Mouse (Mus musculus): ENCODE results near the gene Sgf29. TPM values are rescaled to one million over a fixed set of nuclear protein-coding genes. Genes with fewer than 3 reads are reported as not detected.

The Sgf29 gene
- total RNA-seq (2023) = 10 to 100 TPM; 31.8 to 41.5 TPM

GRCm38 (mm10) chr7:126649231-126650051 is at the start of gene Sgf29:
Sgf29 (plus strand) TSS chr7:126649309.

DNA sequence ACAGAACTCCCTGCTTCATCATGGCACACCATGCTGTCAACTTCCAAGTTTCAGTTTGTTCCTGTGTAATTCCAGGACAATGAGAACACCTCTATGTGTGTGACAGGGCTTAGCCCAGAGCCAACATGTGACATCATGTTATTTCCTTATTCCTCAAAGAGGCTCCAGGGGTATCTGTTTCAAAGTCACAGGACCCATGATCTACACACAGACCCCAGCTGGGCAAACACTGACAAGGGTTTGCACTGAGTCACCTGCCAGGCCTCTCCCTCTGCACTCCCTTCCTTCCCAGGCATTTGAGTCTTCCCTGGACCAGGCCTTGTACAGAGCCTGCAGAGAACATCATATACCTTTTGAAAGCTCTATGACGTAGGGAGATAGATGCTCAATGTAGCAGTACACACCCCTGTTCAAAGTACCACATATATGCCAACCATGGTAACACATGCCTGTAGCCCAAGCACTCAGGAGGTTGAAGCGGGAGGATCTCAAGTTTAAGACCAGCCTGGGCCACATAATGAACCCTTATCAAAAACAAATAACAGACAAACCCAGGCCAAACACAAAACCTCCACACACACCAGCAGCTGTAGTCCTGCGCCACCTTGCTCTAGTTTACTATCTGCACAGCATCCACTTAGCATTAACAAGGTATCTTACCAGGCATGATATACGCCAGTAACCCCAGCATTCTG is 18.1 kb upstream of the Sgf29 start, which contains the start of gene Nupr1:
Gene Nupr1 (minus strand): TSS at position 38 of the 695 bp plus-strand sequence.

GRCm38 (mm10) chr7:126676207-126676606 is 27.1 kb downstream of the Sgf29 start, which contains the start of gene Sult1a1:
Sult1a1 (minus strand) TSS chr7:126676432.

DNA sequence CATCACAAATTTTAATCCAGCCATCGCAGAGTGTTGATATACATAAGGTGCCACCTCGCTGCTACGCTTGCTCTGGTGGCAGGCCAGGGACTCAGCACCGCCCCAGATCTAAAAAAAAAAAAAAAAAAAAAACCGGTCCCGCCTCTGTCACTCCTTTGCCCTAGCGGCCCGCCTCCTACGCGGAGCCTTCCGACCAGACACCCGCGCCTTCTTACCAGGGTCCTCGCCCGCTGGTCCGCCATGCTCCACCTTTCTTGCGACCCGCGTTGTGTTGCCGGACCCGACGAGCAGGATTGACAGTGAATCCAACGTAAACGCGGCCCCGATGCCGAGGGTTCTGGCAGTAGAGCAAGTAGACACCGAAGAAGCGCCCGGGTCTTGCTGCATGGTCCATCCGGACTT is 46.1 kb downstream of the Sgf29 start, which contains the start of gene Bola2:
Gene Bola2 (plus strand): TSS at position 192 of the 402 bp plus-strand sequence.

GRCm38 (mm10) chr7:126695631-126696207 is 46.6 kb downstream of the Sgf29 start, which contains the start of gene Slx1b:
Slx1b (minus strand) TSS chr7:126695784.

GRCm38 (mm10) chr7:126707442-126708174 is 58.5 kb downstream of the Sgf29 start, which contains the start of gene Coro1a:
Coro1a (minus strand) TSS chr7:126707787.

Other genes with a start within 250 kb of the Sgf29 start
- gene Cd19, start 234.4 kb upstream of the Sgf29 start, total RNA-seq (2023) = 1 to 10 TPM in 1 of 2 experiments, under 1 TPM in 1; 0.97 to 4.1 TPM
- gene Rabep2, start 220.6 kb upstream of the Sgf29 start, total RNA-seq (2023) = 10 to 100 TPM; 24.3 to 33.5 TPM
- gene Atp2a1, start 186.2 kb upstream of the Sgf29 start, total RNA-seq (2023) = 1 to 10 TPM; 1.9 to 3.2 TPM
- 10 to 100 TPM; 36.6 to 38.8 TPM for gene Sh2b1, start 173.9 kb upstream of the Sgf29 start, total RNA-seq (2023)
- gene Tufm, start 161.9 kb upstream of the Sgf29 start, total RNA-seq (2023) = 10 to 100 TPM; 34.1 to 35.5 TPM
- gene Atxn2l, start 145.9 kb upstream of the Sgf29 start, total RNA-seq (2023) = 100 to 1,000 TPM; 169 to 183 TPM
- gene Eif3c, start 82.9 kb upstream of the Sgf29 start, total RNA-seq (2023) = 100 to 1,000 TPM; 123 to 127 TPM
- 100 to 1,000 TPM; 108 to 125 TPM for gene Apobr, start 64.4 kb upstream of the Sgf29 start, total RNA-seq (2023)
- 100 to 1,000 TPM; 241 to 250 TPM for gene Cln3, start 63.5 kb upstream of the Sgf29 start, total RNA-seq (2023)
- gene Il27, start 54.4 kb upstream of the Sgf29 start, total RNA-seq (2023) = 10 to 100 TPM; 10.8 to 13.3 TPM
- gene Nupr1, start 18.4 kb upstream of the Sgf29 start, total RNA-seq (2023) = 10 to 100 TPM; 83.7 to 95.7 TPM
- 1 to 10 TPM; 5.7 to 6.0 TPM for gene Sult1a1, start 27.1 kb downstream of the Sgf29 start, total RNA-seq (2023)
- 100 to 1,000 TPM; 104 to 129 TPM for gene Bola2, start 46.1 kb downstream of the Sgf29 start, total RNA-seq (2023)
- gene Slx1b, start 46.5 kb downstream of the Sgf29 start, total RNA-seq (2023) = 10 to 100 TPM; 12.0 to 12.3 TPM
- gene Coro1a, start 58.5 kb downstream of the Sgf29 start, total RNA-seq (2023) = 1,000 to 10,000 TPM; 1,489 to 1,521 TPM
- gene Mapk3, start 110.3 kb downstream of the Sgf29 start, total RNA-seq (2023) = 100 to 1,000 TPM; 148 to 156 TPM
- 10 to 100 TPM; 22.0 to 22.2 TPM for gene Gdpd3, start 117.0 kb downstream of the Sgf29 start, total RNA-seq (2023)
- 100 to 1,000 TPM; 256 to 258 TPM for gene Ypel3, start 127.6 kb downstream of the Sgf29 start, total RNA-seq (2023)
- gene Tbx6, start 132.2 kb downstream of the Sgf29 start, total RNA-seq (2023) = 1 to 10 TPM; 6.9 to 8.2 TPM
- gene Ppp4c, start 143.2 kb downstream of the Sgf29 start, total RNA-seq (2023) = 100 to 1,000 TPM; 218 to 242 TPM
- not detected for gene Fam57b, start 148.4 kb downstream of the Sgf29 start, total RNA-seq (2023)
- not detected for gene 4930451I11Rik, start 182.3 kb downstream of the Sgf29 start, total RNA-seq (2023)
- gene Doc2a, start 198.1 kb downstream of the Sgf29 start, total RNA-seq (2023) = not detected
- gene Hirip3, start 212.7 kb downstream of the Sgf29 start, total RNA-seq (2023) = 10 to 100 TPM in 1 of 2 experiments, 1 to 10 TPM in 1; 5.0 to 14.0 TPM
- gene Ino80e, start 213.1 kb downstream of the Sgf29 start, total RNA-seq (2023) = 10 to 100 TPM; 52.2 to 66.3 TPM
- 10 to 100 TPM; 71.6 to 71.9 TPM for gene Taok2, start 235.4 kb downstream of the Sgf29 start, total RNA-seq (2023)